Mouse (Mus musculus): ENCODE measurements at regions not wholly inside any gene's neighbourhood (a gene's known extent, or its start where the extent isn't known, plus 50 kb on each side); places are given as distances from the start of the nearest gene placed in this dataset.

- TF ChIP-seq CTCF (IDR thresholded peaks at IDR 0.05; ENCODE audit: borderline replicate concordance, control insufficient read depth, extremely low read depth, insufficient read depth, low read length, poor library complexity), result no peak
- no peak for TF ChIP-seq POLR2A (IDR thresholded peaks at IDR 0.05; ENCODE audit: control insufficient read depth, extremely low read depth, insufficient read depth, low read length, poor library complexity)
These were observed 1723.6 kb upstream of the Gm7489 start for GRCm38 (mm10) chr15:52161089-52161442.

Data from thymus, adult 2 months (tissue).